Mouse (Mus musculus): ENCODE data around the gene Pde7b.
"Not testable (repeated sequence)": the region's sequence is repeated elsewhere in the genome, so short reads cannot be mapped to it uniquely, and the experiment has no call there.

Pde7b gene

DNA sequence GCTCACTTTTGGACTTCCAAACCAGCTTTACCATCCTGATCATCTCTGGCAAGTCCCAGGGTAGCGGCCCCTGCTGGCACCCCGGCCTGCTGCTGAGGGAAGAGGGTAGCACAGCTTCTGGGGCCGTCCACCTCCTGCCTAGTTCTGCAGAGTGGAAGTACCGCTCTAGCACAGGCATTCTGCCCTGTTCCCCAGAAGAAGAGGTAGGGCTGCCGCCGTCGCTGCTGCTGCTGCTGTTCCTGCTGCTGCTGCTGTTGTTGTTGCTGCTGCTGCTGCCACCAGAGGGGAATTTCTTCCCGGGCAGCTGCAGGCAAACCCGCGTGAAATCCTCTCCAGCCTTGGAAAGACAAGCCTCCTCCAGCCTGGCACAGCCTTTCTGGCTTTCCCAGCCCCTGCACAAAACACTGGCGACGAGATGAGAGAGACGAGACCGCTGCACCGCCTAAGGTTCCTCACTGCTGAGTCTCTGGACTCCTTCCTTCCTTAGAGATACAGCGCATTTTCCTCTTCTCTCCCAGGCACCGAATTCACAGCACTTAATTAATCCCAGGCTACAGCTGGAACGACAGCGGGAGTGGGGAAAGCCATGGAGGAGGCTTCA, 176.8 kb downstream of the Pde7b start:
- peak; percentile 49 to 66 for DNase-seq

- DNase-seq: no peak
These were observed 181.8 kb downstream of the Pde7b start for GRCm38 (mm10) chr10:20543121-20543520.

- DNase-seq: no peak
These were observed 191.1 kb downstream of the Pde7b start for GRCm38 (mm10) chr10:20533811-20534210.

DNA sequence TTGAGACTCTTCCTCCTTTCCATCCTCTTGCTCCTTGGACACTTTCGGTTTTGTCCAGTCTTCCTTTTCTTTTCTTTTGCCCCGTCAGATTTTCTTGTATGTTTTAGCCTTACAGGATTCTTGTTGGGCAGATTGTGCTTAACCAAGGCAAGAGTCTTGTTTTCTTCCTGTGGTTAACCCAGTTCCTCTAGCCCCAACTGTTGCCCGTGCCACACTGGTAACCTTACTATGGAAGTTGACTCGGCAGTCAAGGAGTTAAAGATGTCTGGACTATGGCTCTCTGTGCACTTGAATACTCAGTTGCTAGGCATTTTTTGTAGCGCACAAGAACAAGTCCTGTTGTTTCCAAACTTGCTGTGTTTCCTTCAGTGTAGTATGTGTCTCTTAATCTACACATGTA, 193.0 kb downstream of the Pde7b start:
- DNase-seq: no peak

GRCm38 (mm10) chr10:20528544-20529411, 196.1 kb downstream of the Pde7b start:
- no peak for DNase-seq

GRCm38 (mm10) chr10:20527737-20528136, 197.1 kb downstream of the Pde7b start:
- DNase-seq: no peak

DNA sequence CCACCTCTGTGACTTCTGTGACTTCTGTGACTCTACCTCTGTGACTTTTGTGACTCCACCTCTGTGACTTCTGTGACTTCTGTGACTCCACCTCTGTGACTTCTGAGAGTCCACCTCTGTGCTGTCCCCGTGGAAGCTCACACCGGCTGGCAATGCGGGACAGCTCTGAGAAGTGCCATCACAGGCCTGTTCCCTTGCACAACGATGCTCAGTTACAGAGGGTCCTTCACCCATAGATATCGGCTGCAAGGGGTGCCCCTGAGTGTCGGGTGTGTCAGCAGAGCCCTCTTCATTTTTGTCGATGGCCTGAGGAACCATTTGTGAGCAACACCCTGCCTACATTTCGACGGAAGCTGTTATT, 206.4 kb downstream of the Pde7b start:
- no peak for DNase-seq

DNA sequence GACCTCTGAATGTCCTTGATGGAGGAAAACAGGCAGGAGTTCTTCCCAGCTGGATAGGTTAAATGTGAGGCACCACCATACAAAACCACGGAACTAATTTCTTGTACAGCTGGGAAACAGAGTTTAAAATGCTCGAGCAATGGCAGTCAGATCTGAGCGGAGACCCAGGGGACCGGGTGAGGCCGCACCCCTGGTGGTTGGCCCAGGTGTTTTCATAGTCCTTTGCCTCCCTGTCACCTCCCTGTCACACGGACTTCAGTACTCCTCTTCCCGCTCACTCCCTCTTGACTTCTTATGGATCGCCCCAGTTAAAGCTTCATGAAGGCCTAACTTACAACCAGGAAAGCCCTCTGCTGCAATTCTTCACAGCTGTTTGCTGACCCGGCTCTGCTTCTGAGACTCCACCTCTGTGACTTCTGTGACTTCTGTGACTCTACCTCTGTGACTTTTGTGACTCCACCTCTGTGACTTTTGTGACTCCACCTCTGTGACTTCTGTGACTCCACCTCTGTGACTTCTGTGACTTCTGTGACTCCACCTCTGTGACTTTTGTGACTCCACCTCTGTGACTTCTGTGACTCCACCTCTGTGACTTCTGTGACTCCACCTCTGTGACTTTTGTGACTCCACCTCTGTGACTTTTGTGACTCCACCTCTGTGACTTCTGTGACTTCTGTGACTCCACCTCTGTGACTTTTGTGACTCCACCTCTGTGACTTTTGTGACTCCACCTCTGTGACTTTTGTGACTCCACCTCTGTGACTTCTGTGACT, 206.9 kb downstream of the Pde7b start:
- not testable (repeated sequence) for DNase-seq

GRCm38 (mm10) chr10:20513891-20514290, 211.0 kb downstream of the Pde7b start:
- DNase-seq: no peak

- DNase-seq: peak; percentile 72 to 81
These were observed 211.4 kb downstream of the Pde7b start for GRCm38 (mm10) chr10:20513461-20513860.

GRCm38 (mm10) chr10:20509819-20510218, 215.1 kb downstream of the Pde7b start:
- DNase-seq: no peak

DNA sequence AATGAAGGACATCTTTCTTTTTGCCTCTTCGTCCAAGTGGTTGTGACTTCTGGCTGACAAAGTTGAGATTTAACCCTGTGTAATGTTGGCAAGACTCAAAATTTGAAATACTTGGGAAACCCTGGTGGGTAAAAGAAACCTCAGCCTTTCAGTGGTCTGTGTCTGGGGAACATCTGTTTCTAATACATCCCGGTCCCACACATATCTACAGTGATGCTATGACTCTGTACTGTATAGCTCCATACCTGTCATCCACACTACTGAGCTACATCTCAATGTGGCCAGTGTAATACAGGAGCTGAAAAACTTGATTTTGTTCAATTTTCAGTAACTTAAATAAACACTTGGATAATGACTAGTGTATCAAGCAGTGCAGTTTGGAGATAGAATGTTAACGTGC, 216.4 kb downstream of the Pde7b start:
- no peak for DNase-seq

- DNase-seq: no peak
These were observed 217.0 kb downstream of the Pde7b start for GRCm38 (mm10) chr10:20507732-20508412.

- no peak for DNase-seq
These were observed 217.8 kb downstream of the Pde7b start for GRCm38 (mm10) chr10:20507069-20507468.

- peak; percentile 75 to 85 for DNase-seq
These were observed 219.4 kb downstream of the Pde7b start for GRCm38 (mm10) chr10:20505454-20505853.

DNA sequence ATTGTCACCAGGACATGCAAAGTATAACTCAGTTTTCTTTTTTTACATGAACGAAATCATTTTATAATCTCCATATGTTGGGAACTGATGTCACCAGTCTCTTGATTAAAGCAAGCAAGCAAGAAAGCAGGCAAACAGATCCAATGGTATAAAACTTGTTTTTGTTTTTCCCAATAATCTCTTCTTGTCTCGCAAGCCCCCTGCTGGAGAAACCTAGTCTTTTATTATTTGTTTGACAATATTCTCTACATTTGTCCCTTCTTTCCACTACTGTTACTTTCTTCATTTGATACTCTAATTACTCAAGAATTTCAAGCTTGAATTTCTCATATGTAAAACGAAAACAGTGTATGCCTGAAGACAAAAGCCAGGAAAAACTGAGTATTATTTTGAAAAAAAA, 220.1 kb downstream of the Pde7b start:
- DNase-seq: no peak

GRCm38 (mm10) chr10:20503265-20504025, 221.4 kb downstream of the Pde7b start:
- DNase-seq: no peak

DNA sequence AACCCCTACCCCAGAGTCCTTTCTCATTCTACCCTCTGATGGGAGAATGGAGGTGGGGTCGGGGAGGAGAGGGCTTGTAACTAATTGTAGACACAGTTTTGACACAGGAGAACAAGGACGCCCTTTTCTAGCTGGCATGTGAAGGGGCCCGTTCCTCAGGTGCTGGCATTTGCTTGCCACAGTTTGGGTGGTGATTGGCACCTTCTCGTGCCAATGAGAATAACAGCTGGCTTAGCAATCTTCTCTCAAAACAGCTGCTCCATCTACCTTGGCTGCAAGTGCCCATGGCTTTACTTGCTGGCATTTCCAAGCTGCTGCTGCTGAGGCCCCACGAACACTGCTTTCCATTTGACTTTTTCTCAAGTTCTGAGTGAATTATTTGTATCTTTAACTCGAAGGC, 223.7 kb downstream of the Pde7b start:
- DNase-seq: no peak

DNA sequence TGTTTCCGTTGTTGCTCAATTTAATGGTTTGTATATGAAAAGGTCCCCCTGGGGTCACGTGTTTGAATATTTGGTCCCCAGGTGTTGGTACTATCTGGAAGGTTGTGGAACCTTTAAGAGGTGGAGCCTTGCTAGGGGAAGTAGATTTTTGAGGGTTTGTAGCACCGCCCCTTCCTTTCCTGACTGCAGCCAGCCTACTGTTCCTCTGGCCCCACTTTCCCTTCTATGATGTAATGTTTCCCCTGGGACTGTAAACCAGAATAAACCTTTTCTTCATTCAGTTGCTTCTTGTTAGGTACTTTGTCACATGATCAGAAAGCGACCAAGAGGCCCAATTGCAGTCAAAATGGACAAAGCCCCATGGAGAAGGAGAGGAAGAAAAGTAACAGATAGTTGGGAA, 229.8 kb downstream of the Pde7b start:
- no peak for DNase-seq

- DNase-seq: no peak
These were observed 230.9 kb downstream of the Pde7b start for GRCm38 (mm10) chr10:20493826-20494455.

- DNase-seq: no peak
These were observed 232.5 kb downstream of the Pde7b start for GRCm38 (mm10) chr10:20492216-20492964.

Data from lung, adult 18-20 months (tissue).